Mouse (Mus musculus) limb, embryonic 10.5 days (tissue): ENCODE measurements around the gene Cpxm2. TPM values are rescaled to one million over a fixed set of nuclear protein-coding genes. Genes with fewer than 3 reads are reported as not detected.

Experiments
- DNase-seq: peaks from one replicate; pipeline ENCODE4 v3.0.0-alpha.2; 2017; ENCODE audit warnings: low spot score
- H3K27ac ChIP-seq: fragments of 300-500 bp; sonication (generic); 2 replicates; pipeline ENCODE4 v1.5.1; 2016; ENCODE audit warnings: mild to moderate bottlenecking
- H3K27me3 ChIP-seq: fragments of 300-500 bp; sonication (generic); 2 replicates; pipeline ENCODE4 v1.6.1; 2016; ENCODE audit warnings: low read depth, mild to moderate bottlenecking; ENCODE audit not compliant: poor library complexity, severe bottlenecking
- H3K36me3 ChIP-seq: fragments of 300-500 bp; sonication (generic); 2 replicates; pipeline ENCODE4 v1.6.1; 2016; ENCODE audit warnings: mild to moderate bottlenecking, moderate library complexity
- H3K4me1 ChIP-seq: fragments of 300-500 bp; sonication (generic); 2 replicates; pipeline ENCODE4 v1.6.1; 2016
- H3K4me3 ChIP-seq: fragments of 300-500 bp; sonication (generic); 2 replicates; pipeline ENCODE4 v1.5.1; 2016; ENCODE audit warnings: mild to moderate bottlenecking, moderate library complexity
- H3K9me3 ChIP-seq: fragments of 300-500 bp; sonication (generic); replicated peaks from 2 replicates; pipeline ENCODE4 v1.6.1; 2016; ENCODE audit warnings: mild to moderate bottlenecking
- WGBS: fragments of 180-500 bp; shearing (Covaris S2); methylation state at CpG from one replicate; pipeline ENCODE4 v1.1.7; 2016; 5-methylcytosine and 5-hydroxymethylcytosine counted together
- polyA plus RNA-seq: library from polyadenylated mRNA; unstranded; fragments of >200 nt; fragmentation: Nextera tagmentation; extraction: Ambion mirVana; gene quantifications from 2 replicates; pipeline ENCODE4 v1.2.1, GENCODE M21; 2016

Cpxm2 gene
- polyA plus RNA-seq, 1 experiment from 2014 or later = 0.49 TPM

- DNase-seq = no peak
- WGBS = 49% methylated on average over 1 of the region's 1 CpGs
Observed at GRCm38 (mm10) chr7:131992226-131992625, 162.3 kb downstream of the Cpxm2 start.

GRCm38 (mm10) chr7:131989056-131989455 is 165.5 kb downstream of the Cpxm2 start:
- H3K36me3 ChIP-seq = no peaks in the 10 kb centered on the region
- H3K9me3 ChIP-seq = no peaks in the 10 kb centered on the region
- H3K4me1 ChIP-seq = peaks cover 14% of the 10 kb centered on the region
- no peak for DNase-seq
- H3K27me3 ChIP-seq = no peaks in the 10 kb centered on the region
- 19% methylated on average over 6 of the region's 6 CpGs for WGBS
- no peak overlapping the region for H3K27ac ChIP-seq
- no peak overlapping the region for H3K4me3 ChIP-seq

More at GRCm38 (mm10) chr7:131992226-131992625, 162.3 kb downstream of the Cpxm2 start:
- no peak overlapping the region for H3K4me3 ChIP-seq
- no peaks in the 10 kb centered on the region for H3K27me3 ChIP-seq
- H3K36me3 ChIP-seq = no peaks in the 10 kb centered on the region
- no peak overlapping the region for H3K27ac ChIP-seq
- H3K9me3 ChIP-seq = no peaks in the 10 kb centered on the region; the same call in 1 of the 2 replicates
- peaks cover 10% of the 10 kb centered on the region for H3K4me1 ChIP-seq

Other genes with a start within 250 kb of the Cpxm2 start
- gene Gpr26, start 188.3 kb downstream of the Cpxm2 start, polyA plus RNA-seq = not detected in 2 replicates
- gene Chst15, start 162.5 kb upstream of the Cpxm2 start, polyA plus RNA-seq = 9.2 and 9.6 TPM in 2 replicates